Mouse (Mus musculus): ENCODE measurements around the gene Ebf1. TPM values are rescaled to one million over a fixed set of nuclear protein-coding genes. Genes with fewer than 3 reads are reported as not detected.

Ebf1 gene
- total RNA-seq, 1 experiment from 2014 or later: 7.4 TPM

DNA sequence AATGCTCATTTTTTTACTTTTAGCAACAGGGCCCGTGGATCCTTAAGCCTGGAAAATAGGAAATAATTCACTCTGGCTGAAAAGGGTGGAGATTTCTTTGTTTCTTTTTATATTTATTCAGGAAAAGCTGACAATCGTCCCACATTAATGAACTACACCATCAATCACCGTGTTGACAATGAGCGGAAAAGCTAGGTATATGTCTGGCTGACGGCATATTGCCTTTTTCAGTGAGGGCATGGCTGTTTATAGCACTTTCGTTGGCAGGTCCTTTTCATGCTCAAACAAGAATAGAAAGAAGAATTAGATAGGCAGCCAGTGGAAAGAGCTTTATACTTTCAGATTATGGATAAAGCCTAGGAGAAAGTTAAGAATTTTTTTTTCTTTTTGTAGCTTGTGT lies 99.8 kb downstream of the Ebf1 start:
- no peak for ATAC-seq (replicated peaks; ENCODE audit: insufficient number of reproducible peaks, low FRiP score, low TSS enrichment, poor library complexity, severe bottlenecking)

DNA sequence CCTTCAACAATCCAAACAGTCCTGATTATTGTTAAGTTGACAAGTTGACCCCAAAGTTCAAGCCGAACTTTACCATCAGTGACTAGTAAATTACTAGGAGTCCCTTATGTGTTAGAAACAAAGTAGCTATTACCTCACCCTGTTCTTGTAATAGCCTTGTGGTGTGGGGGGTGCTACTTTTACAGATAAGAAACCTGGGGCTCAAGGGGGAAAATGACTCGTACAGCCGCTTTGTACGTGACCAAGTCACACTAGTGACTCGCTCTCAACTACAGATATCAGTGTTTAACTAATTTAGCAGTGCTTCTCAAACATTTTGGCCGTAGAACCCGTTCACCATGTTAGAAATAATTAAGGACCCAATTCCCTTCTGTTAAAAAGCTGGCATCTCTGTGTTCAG lies 100.5 kb downstream of the Ebf1 start:
- no peak for ATAC-seq (replicated peaks; ENCODE audit: insufficient number of reproducible peaks, low FRiP score, low TSS enrichment, poor library complexity, severe bottlenecking)

GRCm38 (mm10) chr11:44721976-44722375 lies 104.9 kb downstream of the Ebf1 start:
- no peak for ATAC-seq (replicated peaks; ENCODE audit: insufficient number of reproducible peaks, low FRiP score, low TSS enrichment, poor library complexity, severe bottlenecking)

GRCm38 (mm10) chr11:44723950-44724502 lies 106.9 kb downstream of the Ebf1 start:
- no peak for ATAC-seq (replicated peaks; ENCODE audit: insufficient number of reproducible peaks, low FRiP score, low TSS enrichment, poor library complexity, severe bottlenecking)

GRCm38 (mm10) chr11:44725732-44726131 lies 108.6 kb downstream of the Ebf1 start:
- ATAC-seq (replicated peaks; ENCODE audit: insufficient number of reproducible peaks, low FRiP score, low TSS enrichment, poor library complexity, severe bottlenecking): no peak

GRCm38 (mm10) chr11:44727376-44727775 lies 110.3 kb downstream of the Ebf1 start:
- no peak for ATAC-seq (replicated peaks; ENCODE audit: insufficient number of reproducible peaks, low FRiP score, low TSS enrichment, poor library complexity, severe bottlenecking)

DNA sequence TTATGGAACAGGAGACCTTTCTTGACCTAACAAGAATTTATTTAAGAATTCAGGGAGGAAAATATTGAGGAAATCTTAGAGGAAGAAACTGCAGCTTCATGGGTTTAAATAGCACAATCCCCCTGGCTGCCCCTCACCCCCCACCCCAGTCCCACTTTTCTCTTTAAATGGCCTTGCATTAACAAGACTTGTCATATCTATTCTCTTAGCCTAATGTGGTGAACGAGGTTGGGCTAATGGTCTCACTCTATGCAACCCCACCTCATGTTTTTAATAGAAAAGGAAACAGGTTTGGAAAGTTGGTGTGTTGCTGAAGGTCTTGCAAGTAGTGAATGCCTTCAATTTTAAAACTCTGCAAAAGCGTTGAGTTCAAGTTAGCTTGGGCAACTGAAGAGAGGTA lies 110.7 kb downstream of the Ebf1 start:
- ATAC-seq (replicated peaks; ENCODE audit: insufficient number of reproducible peaks, low FRiP score, low TSS enrichment, poor library complexity, severe bottlenecking): no peak

DNA sequence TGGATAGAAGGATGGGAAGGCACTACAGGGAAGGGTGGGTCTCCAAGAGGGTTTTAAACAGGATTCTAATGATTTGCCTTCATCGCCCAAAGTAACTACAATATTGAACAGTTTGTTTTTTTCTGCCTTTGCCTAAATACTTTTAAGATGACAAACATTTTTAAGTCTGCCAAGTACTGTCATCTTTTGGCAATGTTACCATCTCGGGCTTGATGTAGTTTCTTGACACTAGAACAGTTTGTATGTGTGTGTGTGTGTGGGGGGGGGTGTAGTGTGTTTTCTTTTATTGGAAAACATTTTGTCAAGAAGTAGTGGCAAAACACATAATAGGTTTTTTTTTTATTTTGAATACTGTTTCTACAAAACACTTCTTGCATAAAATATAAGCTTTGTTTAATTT lies 111.2 kb downstream of the Ebf1 start:
- ATAC-seq (replicated peaks; ENCODE audit: insufficient number of reproducible peaks, low FRiP score, low TSS enrichment, poor library complexity, severe bottlenecking): no peak

DNA sequence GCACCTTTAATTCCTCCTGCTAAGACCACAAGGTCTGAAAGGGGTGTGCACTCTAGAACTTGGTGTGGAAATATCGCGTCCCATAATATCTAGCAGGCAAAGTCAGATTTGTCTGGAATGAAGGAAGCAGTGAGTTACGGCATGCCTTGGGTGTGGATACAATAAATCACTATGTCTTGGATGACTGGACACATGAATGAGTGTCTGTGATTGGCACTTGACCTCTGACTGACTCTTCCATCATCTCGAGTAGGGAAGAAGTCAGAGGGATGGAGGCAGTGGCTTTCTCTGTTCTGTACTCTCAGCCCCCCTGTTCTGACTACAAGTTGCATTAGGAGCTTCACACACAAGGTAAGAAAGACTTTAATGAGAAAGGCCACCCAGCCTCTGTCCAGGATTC lies 112.8 kb downstream of the Ebf1 start:
- ATAC-seq (replicated peaks; ENCODE audit: insufficient number of reproducible peaks, low FRiP score, low TSS enrichment, poor library complexity, severe bottlenecking): no peak

DNA sequence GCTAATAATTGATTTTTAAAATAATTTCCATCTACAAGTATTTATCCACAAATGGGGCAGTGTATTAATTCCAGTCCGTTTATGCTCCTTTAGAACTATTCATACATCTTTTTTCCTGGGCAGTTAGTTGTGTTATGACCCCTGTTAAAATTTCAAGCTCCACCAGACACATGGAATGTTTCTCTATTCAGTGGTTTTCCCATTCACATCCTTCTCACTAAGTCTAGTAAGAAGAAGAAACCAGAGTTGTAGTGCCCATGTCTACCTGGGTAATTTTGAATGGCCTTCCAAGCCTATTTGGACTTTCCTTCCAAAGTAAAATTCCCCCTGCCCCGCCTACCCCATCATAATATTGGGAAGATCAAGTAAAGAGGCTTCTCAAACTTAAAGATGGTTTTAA lies 114.6 kb downstream of the Ebf1 start:
- ATAC-seq (replicated peaks; ENCODE audit: insufficient number of reproducible peaks, low FRiP score, low TSS enrichment, poor library complexity, severe bottlenecking): no peak

- no peak for ATAC-seq (replicated peaks; ENCODE audit: insufficient number of reproducible peaks, low FRiP score, low TSS enrichment, poor library complexity, severe bottlenecking)
These were observed 116.2 kb downstream of the Ebf1 start for GRCm38 (mm10) chr11:44733276-44733675.

DNA sequence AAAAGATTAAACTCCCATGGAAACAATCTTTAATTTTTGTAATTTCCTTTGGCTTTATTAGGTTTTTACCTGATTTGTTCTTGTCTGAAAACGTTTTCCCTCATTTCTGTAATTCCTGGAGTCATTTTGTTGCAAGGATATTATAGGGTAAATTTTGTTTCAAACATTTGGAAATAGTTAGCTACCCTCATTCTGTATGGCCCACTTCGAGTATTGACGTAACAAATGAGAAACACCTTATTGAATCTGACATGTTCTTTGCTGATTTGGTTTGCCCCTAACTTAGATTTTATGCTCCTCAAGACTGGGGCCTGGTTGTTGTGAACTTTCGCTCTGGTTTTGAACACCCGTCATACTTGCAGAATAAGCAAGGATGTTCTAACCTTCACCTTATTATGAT lies 120.9 kb downstream of the Ebf1 start:
- ATAC-seq (replicated peaks; ENCODE audit: insufficient number of reproducible peaks, low FRiP score, low TSS enrichment, poor library complexity, severe bottlenecking): no peak

DNA sequence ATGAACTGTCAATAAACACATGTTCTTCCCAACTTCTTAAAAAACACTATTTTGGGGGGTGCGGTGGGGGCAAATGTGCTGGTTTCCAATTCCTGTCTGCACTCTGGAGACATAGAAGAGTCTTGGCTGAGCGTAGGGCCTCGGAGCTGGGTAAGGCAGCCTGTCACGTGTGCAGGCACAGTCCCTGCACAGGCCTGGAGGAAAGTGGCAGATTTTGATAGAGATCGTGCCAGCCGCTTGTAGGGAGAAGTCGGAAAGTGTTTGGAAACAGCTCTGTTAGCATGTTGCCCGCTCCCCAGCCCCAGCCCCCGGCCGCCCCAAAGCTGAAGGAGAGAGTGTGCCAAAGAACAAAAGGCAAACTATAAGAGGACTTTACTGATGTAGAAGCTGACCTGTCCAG lies 121.7 kb downstream of the Ebf1 start:
- no peak for ATAC-seq (replicated peaks; ENCODE audit: insufficient number of reproducible peaks, low FRiP score, low TSS enrichment, poor library complexity, severe bottlenecking)

- ATAC-seq (replicated peaks; ENCODE audit: insufficient number of reproducible peaks, low FRiP score, low TSS enrichment, poor library complexity, severe bottlenecking): no peak
These were observed 123.3 kb downstream of the Ebf1 start for GRCm38 (mm10) chr11:44740278-44741041.

GRCm38 (mm10) chr11:44741042-44741491 lies 124.0 kb downstream of the Ebf1 start:
- no peak for ATAC-seq (replicated peaks; ENCODE audit: insufficient number of reproducible peaks, low FRiP score, low TSS enrichment, poor library complexity, severe bottlenecking)

GRCm38 (mm10) chr11:44744446-44744845 lies 127.3 kb downstream of the Ebf1 start:
- ATAC-seq (replicated peaks; ENCODE audit: insufficient number of reproducible peaks, low FRiP score, low TSS enrichment, poor library complexity, severe bottlenecking): no peak

- no peak for ATAC-seq (replicated peaks; ENCODE audit: insufficient number of reproducible peaks, low FRiP score, low TSS enrichment, poor library complexity, severe bottlenecking)
These were observed 128.8 kb downstream of the Ebf1 start for GRCm38 (mm10) chr11:44745946-44746345.

DNA sequence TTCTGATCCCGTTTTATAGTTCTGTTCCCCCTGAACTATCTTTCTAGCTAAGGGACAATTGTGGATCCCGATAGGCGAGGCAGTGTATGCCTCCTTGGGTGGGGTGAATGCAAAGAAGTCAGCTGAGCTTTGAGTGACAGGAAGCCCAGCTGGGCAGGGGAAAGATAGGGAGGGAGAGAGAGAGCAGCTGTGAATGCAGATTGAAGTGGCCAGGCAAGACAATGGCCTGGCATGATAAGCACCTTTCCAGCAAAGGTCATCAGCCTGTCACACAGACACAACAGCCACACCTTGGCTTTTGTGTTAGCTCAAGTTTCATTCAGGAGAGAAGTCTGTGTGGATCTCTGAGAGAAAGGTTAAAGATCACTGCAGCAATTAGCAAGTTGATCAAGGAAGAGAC lies 129.6 kb downstream of the Ebf1 start:
- no peak for ATAC-seq (replicated peaks; ENCODE audit: insufficient number of reproducible peaks, low FRiP score, low TSS enrichment, poor library complexity, severe bottlenecking)

GRCm38 (mm10) chr11:44749309-44749708 lies 132.2 kb downstream of the Ebf1 start:
- no peak for ATAC-seq (replicated peaks; ENCODE audit: insufficient number of reproducible peaks, low FRiP score, low TSS enrichment, poor library complexity, severe bottlenecking)

- no peak for ATAC-seq (replicated peaks; ENCODE audit: insufficient number of reproducible peaks, low FRiP score, low TSS enrichment, poor library complexity, severe bottlenecking)
These were observed 137.2 kb downstream of the Ebf1 start for GRCm38 (mm10) chr11:44754336-44754735.

Data from monocyte, adult 5-6 weeks (primary cell).